ENCODE assay signal across 12 mouse cellular contexts in genomic region chr11:121804258-121805027, GRCm38 (mm10). TPM values are rescaled to one million over a fixed set of nuclear protein-coding genes. Genes with fewer than 3 reads are reported as not detected.
A peak's percentile ranks its signal among the peaks of the same experiment; 100 is the strongest.
DNase-seq lines count a peak whose midpoint lies in the region; ATAC-seq and TF ChIP-seq lines count a peak whose summit lies in the region.
"Had no signal": no experiment of that assay in that cellular context is flagged by ENCODE, and none has a peak within 500 bp of the region (broad histone marks: within the 10 kb centered on the region; RNA-seq: fewer than 3 reads in every experiment).

No protein-coding gene starts in this region.

- H3K27ac ChIP-seq in kidney, adult 2 months (ENCODE audit: insufficient read depth, low read depth, low read length) = 0 out of 2 replicates have a peak overlapping the region, but pooled peaks have one; percentile 29
- H3K27ac ChIP-seq in CH12.LX (ENCODE audit: insufficient read depth, low read depth) = no peak overlapping the region
- no peak overlapping the region for H3K27ac ChIP-seq in midbrain, embryonic 13.5 days

- 70% methylated on average over 5 of the region's 5 CpGs for WGBS in kidney, adult 2 months
- WGBS in midbrain, embryonic 13.5 days = 90% methylated on average over 5 of the region's 5 CpGs

- no peaks in the 10 kb centered on the region for H3K9me3 ChIP-seq in CH12.LX (replicated peaks; ENCODE audit: low read length)
- H3K9me3 ChIP-seq in midbrain, embryonic 13.5 days = no peaks in the 10 kb centered on the region

- in situ Hi-C loops in CH12.LX (cut with MboI; ENCODE audit: low pct_ligation_motif_present, low pct_unique_long_range_greater_than_20kb, low sequenced_read_pairs) = loop anchor here (5.0 kb wide), 1 partner anchor 332 kb away; no protein-coding TSS in a partner anchor

- dilution Hi-C loops in CH12.LX (cut with MboI; ENCODE audit: extremely low pct_ligation_motif_present, extremely low pct_unique_long_range_greater_than_20kb, low sequenced_read_pairs) = no loop called here

- H3K9ac ChIP-seq in CH12.LX (ENCODE audit: insufficient read depth, low read depth) = no peak overlapping the region
- no peak overlapping the region for H3K9ac ChIP-seq in midbrain, embryonic 13.5 days (replicated peaks)

- H3K4me1 ChIP-seq in kidney, adult 2 months (ENCODE audit: control insufficient read depth, insufficient read depth, low read length) = no peaks in the 10 kb centered on the region
- H3K4me1 ChIP-seq in CH12.LX (ENCODE audit: control insufficient read depth in 1 of 2, insufficient read depth in 2 of 2) = peaks cover 0 to 4% of the 10 kb centered on the region in 2 experiments; a peak in 1 of 4 replicates
- H3K4me1 ChIP-seq in midbrain, embryonic 13.5 days (replicated peaks) = 0 out of 2 replicates have a peak, but pooled peaks cover 3% of the 10 kb centered on the region

- DNase-seq in kidney, adult 2 months = peak; percentile 42
- DNase-seq in kidney, postnatal 10 days = no peak
- peak; percentile 11 for DNase-seq in CH12.LX (ENCODE audit: extremely low read depth)
- peak; percentile 19 for DNase-seq in c-Kit-positive CD71-negative TER-119-negative erythroid progenitor cells, embryonic 14.5 days (ENCODE audit: low read depth)
- peak; percentile 50 to 65 for DNase-seq in monocyte, adult 2 months (ENCODE audit: low read depth in 1 of 2, low spot score in 2 of 2)
- DNase-seq in thymus, postnatal 36 days = no peak
- no peak for DNase-seq in layer of hippocampus, adult 18-20 months (ENCODE audit: low spot score in 2 of 2)
- DNase-seq: cerebellum, postnatal 25 days; heart, postnatal 14 days; kidney, postnatal 25 days; thymus, postnatal 4 days had no signal

- no peaks in the 10 kb centered on the region for H3K27me3 ChIP-seq in kidney, adult 2 months (replicated peaks; ENCODE audit: control insufficient read depth, insufficient read depth, low read length)
- H3K27me3 ChIP-seq in CH12.LX (replicated peaks) = no peaks in the 10 kb centered on the region
- no peaks in the 10 kb centered on the region for H3K27me3 ChIP-seq in midbrain, embryonic 13.5 days

- no peak for TF ChIP-seq POLR2A in kidney, adult 2 months (IDR thresholded peaks at IDR 0.05; ENCODE audit: low read depth, low read length)
- TF ChIP-seq POLR2A in CH12.LX (IDR thresholded peaks at IDR 0.05; ENCODE audit: low read depth, low read length) = no peak

- no peak overlapping the region for H3K4me3 ChIP-seq in kidney, adult 2 months (ENCODE audit: insufficient read depth, low read depth, low read length)
- no peak overlapping the region for H3K4me3 ChIP-seq in CH12.LX (replicated peaks in 1 of 3; ENCODE audit: low read depth in 2 of 3, low read length in 2 of 3, poor library complexity in 1 of 3)
- H3K4me3 ChIP-seq in midbrain, embryonic 13.5 days (replicated peaks) = no peak overlapping the region

- no peak for TF ChIP-seq RAD21 in CH12.LX (IDR thresholded peaks at IDR 0.05; ENCODE audit: low read depth, low read length)

- no peak for ATAC-seq in midbrain, embryonic 13.5 days

- H3K79me2 ChIP-seq in CH12.LX (replicated peaks; ENCODE audit: control insufficient read depth, extremely low read depth, insufficient read depth, poor library complexity, severe bottlenecking) = no peaks in the 10 kb centered on the region

- H3K4me2 ChIP-seq in CH12.LX (ENCODE audit: insufficient read depth, low read depth, poor library complexity, severe bottlenecking) = no peak overlapping the region
- H3K4me2 ChIP-seq in midbrain, embryonic 13.5 days (replicated peaks) = no peak overlapping the region

- TF ChIP-seq CTCF in kidney, adult 2 months (conservative IDR thresholded peaks at IDR 0.05; ENCODE audit: insufficient read depth, insufficient read length, low read depth, low read length) = no peak
- no peak for TF ChIP-seq CTCF in CH12.LX (conservative IDR thresholded peaks at IDR 0.05 in 1 of 2, IDR thresholded peaks at IDR 0.05 in 1 of 2; ENCODE audit: low read depth in 2 of 2, low read length in 2 of 2)

- TF ChIP-seq EP300 in CH12.LX (IDR thresholded peaks at IDR 0.05; ENCODE audit: low read length) = no peak

- no peaks in the 10 kb centered on the region for H3K36me3 ChIP-seq in kidney, adult 2 months (ENCODE audit: control insufficient read depth, insufficient read depth, low read length)
- H3K36me3 ChIP-seq in CH12.LX (replicated peaks in 1 of 2; ENCODE audit: control insufficient read depth in 1 of 2, insufficient read depth in 1 of 2, low read length in 1 of 2) = no peaks in the 10 kb centered on the region
- no peaks in the 10 kb centered on the region for H3K36me3 ChIP-seq in midbrain, embryonic 13.5 days

TF ChIP-seq in CH12.LX, 34 proteins besides CTCF, POLR2A, EP300 and RAD21:
- TF ChIP-seq SMC3 (IDR thresholded peaks at IDR 0.05; ENCODE audit: low read depth, low read length) = no peak
- 0 out of 2 replicates have a peak, but pooled peaks have one; percentile 25 for TF ChIP-seq BHLHE40 (IDR thresholded peaks at IDR 0.05; ENCODE audit: low read depth, low read length)
- no peak for TF ChIP-seq GABPA (IDR thresholded peaks at IDR 0.05; ENCODE audit: insufficient replicate concordance, low read depth, low read length)
- TF ChIP-seq E2F4 (IDR thresholded peaks at IDR 0.05; ENCODE audit: insufficient replicate concordance, low read depth, low read length) = no peak
- no peak for TF ChIP-seq MAX (IDR thresholded peaks at IDR 0.05; ENCODE audit: low read length)
- no peak for TF ChIP-seq MAZ (IDR thresholded peaks at IDR 0.05; ENCODE audit: low read depth, low read length)
- no peak for TF ChIP-seq MEF2A (IDR thresholded peaks at IDR 0.05; ENCODE audit: borderline replicate concordance, low read depth, low read length)
- no peak for TF ChIP-seq ZC3H11A (IDR thresholded peaks at IDR 0.05; ENCODE audit: low read depth, low read length)
- TF ChIP-seq JUND (conservative IDR thresholded peaks at IDR 0.05; ENCODE audit: low read depth, low read length) = 0 out of 2 replicates have a peak, but pooled peaks have one; percentile 37
- TF ChIP-seq PAX5 (IDR thresholded peaks at IDR 0.05; ENCODE audit: low read length) = no peak
- TF ChIP-seq ZKSCAN1 (IDR thresholded peaks at IDR 0.05; ENCODE audit: borderline replicate concordance, low read depth, low read length) = no peak
TF ChIP-seq in CH12.LX: peak in this region for 2.

RNA-seq across cellular contexts. Expression of gene Ptchd3, which starts 25.6 kb away (rescaled TPM):
- not detected in 2 replicates for polyA plus RNA-seq in kidney, adult 2 months (2012; rRNA removed)
- total RNA-seq in CH12.LX (2012; rRNA removed) (not detected in 2 replicates), CH12.LX (2014; rRNA removed) (not detected in 2 replicates)
- polyA plus RNA-seq in CH12.LX (2012; ENCODE audit: insufficient read length, low read depth) = not detected in 2 replicates
- polyA plus RNA-seq in midbrain, embryonic 13.5 days (2015; fragmentation: Nextera tagmentation; extraction: Ambion mirVana) = not detected in 2 replicates
- total RNA-seq in layer of hippocampus, adult 18-20 months (2021) = not detected

Comparison
In these comparisons a context has a peak if more than half of its experiments do, and no peak if none do; other contexts are left out.
1. DNase-seq: peak in kidney, adult 2 months (single experiment), CH12.LX (single experiment), c-Kit-positive CD71-negative TER-119-negative erythroid progenitor cells, embryonic 14.5 days (single experiment) and monocyte, adult 2 months (2 of 2); none in kidney, postnatal 10 days (single experiment), thymus, postnatal 36 days (0 of 2) and layer of hippocampus, adult 18-20 months (0 of 2).